In the genomic region with DNA sequence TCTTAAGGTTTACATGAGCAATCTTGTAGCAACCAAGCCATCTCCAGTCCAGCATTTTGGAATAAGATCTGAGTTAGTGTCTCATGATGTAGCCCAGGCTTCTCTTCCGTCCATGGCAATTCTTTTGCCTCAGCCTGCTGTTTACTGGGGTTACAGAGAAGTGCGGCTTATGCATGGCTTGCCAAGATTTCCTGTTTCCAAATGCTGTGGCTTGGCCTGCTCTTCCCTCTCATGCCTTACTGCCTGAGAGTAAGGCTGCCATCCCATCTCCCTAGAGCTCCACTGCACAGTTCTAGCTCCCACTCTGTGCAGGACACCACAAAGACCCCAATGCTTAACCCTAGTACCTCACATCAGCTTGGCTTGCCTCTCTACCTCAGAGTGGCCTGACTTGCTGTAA, we compare ENCODE assay signal across 13 mouse cellular contexts. TPM values are rescaled to one million over a fixed set of nuclear protein-coding genes. Genes with fewer than 3 reads are reported as not detected.
"Had no signal": no experiment of that assay in that cellular context is flagged by ENCODE, and none has a peak within 500 bp of the region (broad histone marks: within the 10 kb centered on the region; RNA-seq: fewer than 3 reads in every experiment).

No protein-coding gene starts in this region.

- DNase-seq: liver, postnatal 0 days; lung, embryonic 14.5 days; lung, postnatal 10 days; lung, postnatal 4 days; right cerebral cortex, postnatal 14 days; thymus, adult 2 months; thymus, postnatal 25 days; thymus, postnatal 4 days had no signal

- ATAC-seq: liver, postnatal 0 days; midbrain, embryonic 13.5 days; midbrain, embryonic 15.5 days had no signal

RNA-seq across cellular contexts. Expression of a gene that starts 1.1 kb away (rescaled TPM):
- total RNA-seq: midbrain, postnatal 0 days; monocyte, adult 5-6 weeks; neutrophil, adult 5-6 weeks had no signal

RNA-seq across cellular contexts. Expression of a gene that starts 8.2 kb away (rescaled TPM):
- total RNA-seq: midbrain, postnatal 0 days; monocyte, adult 5-6 weeks; neutrophil, adult 5-6 weeks had no signal

RNA-seq across cellular contexts. Expression of a gene that starts 17.1 kb away (rescaled TPM):
- total RNA-seq: midbrain, postnatal 0 days; monocyte, adult 5-6 weeks; neutrophil, adult 5-6 weeks had no signal

RNA-seq across cellular contexts. Expression of a gene that starts 28.1 kb away (rescaled TPM):
- total RNA-seq: midbrain, postnatal 0 days; monocyte, adult 5-6 weeks; neutrophil, adult 5-6 weeks had no signal

RNA-seq across cellular contexts. Expression of a gene that starts 34.1 kb away (rescaled TPM):
- total RNA-seq: midbrain, postnatal 0 days; monocyte, adult 5-6 weeks; neutrophil, adult 5-6 weeks had no signal
